Mouse (Mus musculus) kidney, postnatal 0 days (tissue): Measurements from ENCODE around the gene Dock1. TPM values are rescaled to one million over a fixed set of nuclear protein-coding genes. Genes with fewer than 3 reads are reported as not detected.

ENCODE experiments used
- ATAC-seq: fragments of 200-750 bp; cut with Nextera tagmentation; replicated peaks from 2 replicates; pipeline ENCODE4 v1.8.0; 2017; ENCODE audit warnings: low read depth, moderate number of reproducible peaks, moderate TSS enrichment, moderate library complexity; ENCODE audit not compliant: low FRiP score
- DNase-seq: peaks from one replicate; pipeline ENCODE4 v3.0.0-alpha.2; 2016; ENCODE audit warnings: low spot score
- H3K27ac ChIP-seq: fragments of 300-500 bp; sonication (generic); 2 replicates; pipeline ENCODE4 v1.5.1; 2014; ENCODE audit warnings: mild to moderate bottlenecking
- H3K27me3 ChIP-seq: fragments of 300-500 bp; sonication (generic); 2 replicates; pipeline ENCODE4 v1.6.1; 2014; ENCODE audit warnings: low read length, mixed read lengths; ENCODE audit not compliant: insufficient read depth
- H3K36me3 ChIP-seq: fragments of 300-500 bp; sonication (generic); 2 replicates; pipeline ENCODE4 v1.6.1; 2014; ENCODE audit warnings: low read length, mixed read lengths; ENCODE audit not compliant: insufficient read depth
- H3K4me1 ChIP-seq: fragments of 300-500 bp; sonication (generic); replicated peaks from 2 replicates; pipeline ENCODE4 v1.6.1; 2014; ENCODE audit warnings: antibody characterized with exemption, low read length, mixed read lengths; ENCODE audit not compliant: insufficient read depth
- H3K4me2 ChIP-seq: fragments of 300-500 bp; sonication (generic); 2 replicates; pipeline ENCODE4 v1.6.1; 2014; ENCODE audit warnings: mild to moderate bottlenecking, low read length, moderate library complexity, mixed read lengths
- H3K4me3 ChIP-seq: fragments of 300-500 bp; sonication (generic); replicated peaks from 2 replicates; pipeline ENCODE4 v1.5.1; 2014; ENCODE audit warnings: low read depth, low read length
- H3K9ac ChIP-seq: fragments of 300-500 bp; sonication (generic); 2 replicates; pipeline ENCODE4 v1.6.1; 2014; ENCODE audit warnings: low read depth, low read length
- H3K9me3 ChIP-seq: fragments of 300-500 bp; sonication (generic); replicated peaks from 2 replicates; pipeline ENCODE4 v1.6.1; 2016; ENCODE audit warnings: low read length, inconsistent platforms, mixed read lengths
- CTCF ChIP-seq: IDR thresholded peaks from 2 replicates; pipeline ENCODE4 v1.5.1; 2016; ENCODE audit warnings: antibody characterized with exemption, low read depth, mild to moderate bottlenecking, moderate library complexity
- WGBS: fragments of 180-500 bp; shearing (Covaris S2); extraction: QIAGEN DNeasy Blood & Tissue Kit; methylation state at CpG from one replicate; pipeline ENCODE4 v1.1.7; 2014; 5-methylcytosine and 5-hydroxymethylcytosine counted together
- polyA plus RNA-seq: library from polyadenylated mRNA; unstranded; fragments of >200 nt; fragmentation: Nextera tagmentation; extraction: Ambion mirVana; gene quantifications from 2 replicates; pipeline ENCODE4 v1.2.1, GENCODE M21; 2015

The Dock1 gene
- polyA plus RNA-seq, 1 experiment from 2014 or later, result 23.9 TPM

DNA sequence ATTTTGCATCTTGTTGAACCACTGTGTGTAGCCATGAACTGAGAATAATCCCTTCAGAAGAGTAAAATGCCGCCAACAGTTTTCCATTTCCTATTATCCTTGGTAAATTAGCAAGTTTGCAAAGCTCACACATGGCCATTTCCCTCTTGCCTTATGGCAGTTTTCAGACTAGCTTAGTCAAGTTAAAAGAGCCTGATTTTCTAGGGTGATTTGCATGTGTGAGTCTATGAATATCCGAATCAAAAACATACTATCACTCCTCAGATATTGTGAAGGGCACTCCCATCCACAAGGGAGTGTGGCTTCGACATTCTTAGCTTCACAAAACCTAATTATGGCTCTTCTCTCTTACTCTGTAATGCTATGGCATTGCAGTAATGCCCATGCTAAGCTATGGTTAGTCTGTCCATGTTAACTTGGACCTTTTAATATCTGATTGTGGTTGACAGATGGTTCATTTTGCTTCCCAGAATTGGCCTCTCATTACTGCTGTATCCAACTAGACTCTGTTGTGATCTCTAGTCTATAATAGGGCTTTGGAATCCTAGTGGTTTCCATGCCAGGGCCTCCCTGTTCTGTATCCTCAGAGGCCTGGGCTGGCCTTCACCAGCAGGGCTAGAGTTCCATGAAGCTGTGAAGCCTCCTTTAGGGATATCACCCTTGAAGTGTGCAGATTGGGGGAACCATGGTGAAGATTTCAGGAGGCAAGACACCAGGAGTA lies 60.1 kb downstream of the Dock1 start:
- no peak overlapping the region for H3K4me2 ChIP-seq
- no peak overlapping the region for H3K9ac ChIP-seq
- H3K27me3 ChIP-seq, result no peaks in the 10 kb centered on the region
- no peak overlapping the region for H3K27ac ChIP-seq
- no peaks in the 10 kb centered on the region for H3K9me3 ChIP-seq
- TF ChIP-seq CTCF, result no peak
- H3K36me3 ChIP-seq, result peaks cover 27% of the 10 kb centered on the region
- no peak for DNase-seq
- no peaks in the 10 kb centered on the region; the same call in 1 of the 2 replicates for H3K4me1 ChIP-seq
- 98% methylated on average over 3 of the region's 3 CpGs for WGBS
- no peak for ATAC-seq
- no peak overlapping the region for H3K4me3 ChIP-seq

DNA sequence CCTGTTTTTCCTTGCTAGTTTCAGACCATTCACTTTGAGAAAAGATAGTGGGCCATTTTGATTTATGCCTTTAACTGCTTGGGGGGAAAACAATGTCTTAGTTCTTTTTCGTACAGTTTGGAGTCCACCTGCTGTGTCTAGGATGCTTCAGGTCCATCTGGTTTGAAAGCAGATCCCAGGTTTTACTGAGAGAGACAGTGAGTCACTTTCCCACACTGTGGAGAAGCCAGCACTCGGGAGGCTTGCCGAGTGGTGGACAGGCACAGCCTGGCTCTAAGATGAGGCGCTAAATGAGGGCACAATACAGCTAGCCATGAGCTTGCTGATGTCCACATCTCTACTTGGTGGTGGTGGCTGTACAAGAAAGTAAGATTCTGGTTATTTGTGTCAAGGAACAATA lies 76.6 kb downstream of the Dock1 start:
- 94% methylated on average over 4 of the region's 4 CpGs for WGBS
- H3K27me3 ChIP-seq, result no peaks in the 10 kb centered on the region
- ATAC-seq (no peak), DNase-seq (no peak)
- H3K36me3 ChIP-seq, result peaks cover 73% of the 10 kb centered on the region
- H3K4me3 ChIP-seq, result no peak overlapping the region
- H3K9me3 ChIP-seq, result no peaks in the 10 kb centered on the region
- H3K4me1 ChIP-seq, result no peaks in the 10 kb centered on the region
- H3K4me2 ChIP-seq, result no peak overlapping the region
- no peak for TF ChIP-seq CTCF
- no peak overlapping the region for H3K9ac ChIP-seq
- H3K27ac ChIP-seq, result no peak overlapping the region

DNA sequence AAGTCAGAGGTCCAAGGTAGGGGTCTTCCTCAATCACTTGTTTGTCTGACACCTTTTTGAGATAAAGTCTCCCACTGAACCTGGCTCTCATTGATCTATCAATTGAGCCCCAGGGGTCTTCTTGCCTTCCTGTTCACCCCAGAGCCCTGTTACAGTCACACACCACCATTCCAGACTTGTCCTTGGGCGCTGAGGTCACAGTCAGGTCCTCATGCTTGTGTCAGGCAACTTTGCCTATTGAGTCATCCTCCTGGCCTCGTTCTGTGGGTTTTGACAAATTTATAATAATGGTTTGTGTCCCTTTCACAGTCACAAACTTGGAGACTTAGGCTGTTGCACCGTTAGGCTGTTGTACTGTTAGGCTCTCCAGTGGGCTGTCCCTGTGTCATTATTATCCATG lies 77.9 kb downstream of the Dock1 start:
- no peak for DNase-seq
- Histone ChIP-seq H3K36me3 (peaks cover 62% of the 10 kb centered on the region), H3K4me3 (no peak overlapping the region), H3K27ac (no peak overlapping the region), H3K27me3 (no peaks in the 10 kb centered on the region), H3K4me1 (no peaks in the 10 kb centered on the region), H3K4me2 (no peak overlapping the region), H3K9ac (no peak overlapping the region), H3K9me3 (no peaks in the 10 kb centered on the region)
- WGBS, result 92% methylated on average over 3 of the region's 3 CpGs
- ATAC-seq, result no peak
- TF ChIP-seq CTCF, result no peak

DNA sequence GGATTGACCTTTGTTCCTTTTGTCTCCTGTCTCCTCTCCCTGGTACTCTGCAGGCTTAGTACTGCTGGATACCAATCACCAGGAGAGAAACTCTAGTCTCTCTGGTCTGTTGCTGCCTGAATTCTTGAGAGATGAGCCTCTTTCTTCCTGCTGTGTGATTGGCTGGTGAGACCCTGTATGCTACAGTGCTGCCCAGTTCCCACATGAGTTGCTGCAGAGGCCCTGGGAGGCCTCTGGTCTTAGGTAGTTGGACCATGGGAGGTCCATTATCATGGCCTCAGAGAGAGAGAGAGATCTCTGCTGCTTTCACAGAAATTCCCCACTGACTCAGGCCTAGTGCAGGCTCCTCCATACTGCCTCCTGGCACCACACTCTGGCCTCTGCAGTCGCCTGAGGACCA lies 79.2 kb downstream of the Dock1 start:
- 81% methylated on average over 1 of the region's 1 CpGs for WGBS
- Histone ChIP-seq H3K4me1 (no peaks in the 10 kb centered on the region), H3K36me3 (peaks cover 55% of the 10 kb centered on the region), H3K4me3 (no peak overlapping the region), H3K9ac (no peak overlapping the region), H3K4me2 (no peak overlapping the region), H3K27me3 (no peaks in the 10 kb centered on the region), H3K27ac (no peak overlapping the region), H3K9me3 (no peaks in the 10 kb centered on the region)
- ATAC-seq (no peak; the same call in 1 of the 2 replicates), DNase-seq (no peak)
- no peak for TF ChIP-seq CTCF

DNA sequence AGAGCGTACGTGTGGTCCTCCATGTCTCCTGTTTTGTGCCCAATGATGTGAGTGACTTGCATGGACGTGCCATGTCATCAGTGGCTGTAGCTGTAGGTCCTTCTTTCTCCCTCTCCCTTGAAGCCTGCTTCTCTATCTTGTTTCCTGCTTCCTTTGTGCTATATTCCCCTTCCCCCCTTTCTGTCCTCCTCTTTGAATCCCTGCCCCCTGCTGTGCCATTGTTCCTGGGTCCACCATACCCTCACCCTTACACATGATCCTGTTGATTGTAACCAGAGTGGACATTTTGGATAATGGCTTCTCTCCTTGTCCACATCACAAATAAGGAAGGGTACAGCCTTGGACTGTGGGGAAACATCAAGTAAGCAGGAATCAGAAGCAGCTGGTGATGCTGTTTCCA lies 81.0 kb downstream of the Dock1 start:
- Histone ChIP-seq H3K4me3 (no peak overlapping the region), H3K36me3 (peaks cover 60% of the 10 kb centered on the region), H3K27me3 (no peaks in the 10 kb centered on the region), H3K4me1 (no peaks in the 10 kb centered on the region), H3K4me2 (no peak overlapping the region), H3K9ac (no peak overlapping the region), H3K27ac (no peak overlapping the region), H3K9me3 (no peaks in the 10 kb centered on the region)
- no peak for DNase-seq
- no peak for ATAC-seq
- TF ChIP-seq CTCF, result no peak
- 98% methylated on average over 3 of the region's 3 CpGs for WGBS

DNA sequence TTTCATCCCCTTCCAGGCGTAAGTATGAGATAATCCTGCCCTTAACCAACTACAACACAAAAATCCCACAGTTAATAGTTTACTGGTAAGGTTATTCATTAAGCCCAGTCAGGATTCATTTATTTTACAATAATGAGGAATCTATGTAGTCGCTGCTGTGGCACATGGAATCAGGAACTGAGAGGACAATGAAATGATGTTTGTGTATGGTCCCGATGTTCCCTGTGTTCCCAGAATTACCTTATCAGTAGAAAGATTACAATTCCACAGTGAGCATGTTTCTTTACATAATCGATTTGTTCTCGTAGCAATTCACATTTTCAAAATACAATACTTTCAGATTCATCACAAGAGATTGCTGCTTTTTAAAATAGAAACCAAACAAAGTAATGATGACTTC lies 83.0 kb downstream of the Dock1 start:
- Histone ChIP-seq H3K36me3 (peaks cover 47% of the 10 kb centered on the region), H3K4me1 (no peaks in the 10 kb centered on the region), H3K4me3 (no peak overlapping the region), H3K27me3 (no peaks in the 10 kb centered on the region), H3K27ac (no peak overlapping the region), H3K9me3 (no peaks in the 10 kb centered on the region), H3K9ac (no peak overlapping the region), H3K4me2 (no peak overlapping the region)
- no peak for ATAC-seq
- DNase-seq, result no peak
- 67% methylated on average over 5 of the region's 5 CpGs for WGBS
- no peak for TF ChIP-seq CTCF

DNA sequence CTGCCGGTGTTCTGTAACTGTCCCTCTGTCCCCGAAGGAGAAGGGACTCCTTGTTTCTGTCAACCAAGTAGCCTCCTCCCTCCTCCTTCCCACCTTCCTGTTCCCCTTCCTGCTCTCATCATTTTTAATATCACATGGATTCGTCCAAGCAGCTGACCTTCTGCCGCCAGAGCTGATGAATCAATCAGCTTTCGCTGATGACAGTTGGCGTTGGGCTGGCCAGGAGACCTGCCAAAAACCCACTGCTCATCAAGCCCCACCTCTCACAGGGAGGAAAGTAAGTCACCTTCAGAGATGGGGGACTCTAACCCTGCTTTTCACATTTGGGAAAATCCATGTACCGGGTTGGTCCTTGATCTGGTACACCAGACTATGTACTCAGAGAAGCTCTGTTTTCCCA lies 87.2 kb downstream of the Dock1 start:
- H3K36me3 ChIP-seq, result peaks cover 46% of the 10 kb centered on the region
- no peaks in the 10 kb centered on the region for H3K9me3 ChIP-seq
- H3K9ac ChIP-seq, result no peak overlapping the region
- 81% methylated on average over 7 of the region's 7 CpGs for WGBS
- no peaks in the 10 kb centered on the region for H3K27me3 ChIP-seq
- no peak for ATAC-seq
- H3K27ac ChIP-seq, result no peak overlapping the region
- no peak for DNase-seq
- no peak overlapping the region for H3K4me2 ChIP-seq
- no peak for TF ChIP-seq CTCF
- no peaks in the 10 kb centered on the region for H3K4me1 ChIP-seq
- no peak overlapping the region for H3K4me3 ChIP-seq
